Mouse (Mus musculus): ENCODE results near the gene Spc25.

Gene Spc25

GRCm38 (mm10) chr2:69187990-69188389 is 18.0 kb downstream of the Spc25 start:
- DNase-seq (ENCODE audit: low read depth, low spot score) = no peak

- no peak for DNase-seq (ENCODE audit: low read depth, low spot score)
Measured at GRCm38 (mm10) chr2:69179721-69180120, 26.3 kb downstream of the Spc25 start.

GRCm38 (mm10) chr2:69175296-69175695 is 30.7 kb downstream of the Spc25 start:
- DNase-seq (ENCODE audit: low read depth, low spot score) = no peak

GRCm38 (mm10) chr2:69170395-69171077 is 35.5 kb downstream of the Spc25 start:
- no peak for DNase-seq (ENCODE audit: low read depth, low spot score)

GRCm38 (mm10) chr2:69158907-69159306 is 47.1 kb downstream of the Spc25 start:
- no peak for DNase-seq (ENCODE audit: low read depth, low spot score)

GRCm38 (mm10) chr2:69156283-69156682 is 49.7 kb downstream of the Spc25 start:
- DNase-seq (ENCODE audit: low read depth, low spot score) = no peak

- DNase-seq (ENCODE audit: low read depth, low spot score) = no peak
Measured at GRCm38 (mm10) chr2:69155861-69156260, 50.1 kb downstream of the Spc25 start.

GRCm38 (mm10) chr2:69150841-69151240 is 55.2 kb downstream of the Spc25 start:
- DNase-seq (ENCODE audit: low read depth, low spot score) = peak; percentile 59

- no peak for DNase-seq (ENCODE audit: low read depth, low spot score)
Measured at GRCm38 (mm10) chr2:69149154-69149553, 56.8 kb downstream of the Spc25 start.

GRCm38 (mm10) chr2:69148691-69149090 is 57.3 kb downstream of the Spc25 start:
- DNase-seq (ENCODE audit: low read depth, low spot score) = no peak
